15 mouse cellular contexts compared by ENCODE assay signal in genomic region chr19:55767104-55767503, GRCm38 (mm10). TPM values are rescaled to one million over a fixed set of nuclear protein-coding genes. Genes with fewer than 3 reads are reported as not detected.
DNase-seq lines count a peak whose midpoint lies in the region; ATAC-seq and TF ChIP-seq lines count a peak whose summit lies in the region.
"Had no signal": no experiment of that assay in that cellular context is flagged by ENCODE, and none has a peak within 500 bp of the region (broad histone marks: within the 10 kb centered on the region; RNA-seq: fewer than 3 reads in every experiment).

No protein-coding gene starts in this region.

- TF ChIP-seq CTCF in C2C12 (IDR thresholded peaks at IDR 0.05; ENCODE audit: control insufficient read depth, insufficient read depth, insufficient read length), result no peak
- TF ChIP-seq CTCF in thymus, adult 2 months (IDR thresholded peaks at IDR 0.05; ENCODE audit: borderline replicate concordance, control insufficient read depth, extremely low read depth, insufficient read depth, low read length, poor library complexity), result no peak
- TF ChIP-seq CTCF in layer of hippocampus, adult 2 months (conservative IDR thresholded peaks at IDR 0.05), result no peak

- H3K4me1 ChIP-seq in heart, embryonic 10.5 days, result peaks cover 65% of the 10 kb centered on the region
- peaks cover 74% of the 10 kb centered on the region for H3K4me1 ChIP-seq in limb, embryonic 12.5 days (replicated peaks)
- peaks cover 16% of the 10 kb centered on the region for H3K4me1 ChIP-seq in thymus, adult 2 months (replicated peaks; ENCODE audit: control insufficient read depth, insufficient read depth, low read length)

- H3K36me3 ChIP-seq in heart, embryonic 10.5 days, result peaks cover 7% of the 10 kb centered on the region
- peaks cover 17% of the 10 kb centered on the region for H3K36me3 ChIP-seq in C2C12 (ENCODE audit: control insufficient read depth, insufficient read depth)
- H3K36me3 ChIP-seq in limb, embryonic 12.5 days, result peaks cover 37% of the 10 kb centered on the region
- H3K36me3 ChIP-seq in thymus, adult 2 months (ENCODE audit: control insufficient read depth, insufficient read depth, low read length), result no peaks in the 10 kb centered on the region
- H3K36me3 ChIP-seq: forebrain, embryonic 15.5 days; hindbrain, embryonic 13.5 days had no signal

- H3K9me3 ChIP-seq in heart, embryonic 10.5 days, result no peaks in the 10 kb centered on the region
- H3K9me3 ChIP-seq in limb, embryonic 12.5 days, result 0 out of 2 replicates have a peak, but pooled peaks cover 7% of the 10 kb centered on the region
- H3K9me3 ChIP-seq: forebrain, embryonic 15.5 days; hindbrain, embryonic 13.5 days had no signal

- H3K4me2 ChIP-seq in limb, embryonic 12.5 days, result no peak overlapping the region
- H3K4me2 ChIP-seq: forebrain, embryonic 15.5 days; hindbrain, embryonic 13.5 days; midbrain, embryonic 11.5 days had no signal

- H3K79me2 ChIP-seq in C2C12 (ENCODE audit: control insufficient read depth, insufficient read depth), result peaks cover 60% of the 10 kb centered on the region

- WGBS in heart, embryonic 10.5 days, result 83% methylated on average over 6 of the region's 6 CpGs
- 50% methylated on average over 6 of the region's 6 CpGs for WGBS in limb, embryonic 12.5 days
- WGBS in thymus, adult 2 months, result 95% methylated on average over 6 of the region's 6 CpGs

- no peak for TF ChIP-seq POLR2A in thymus, adult 2 months (IDR thresholded peaks at IDR 0.05; ENCODE audit: control insufficient read depth, extremely low read depth, insufficient read depth, low read length, poor library complexity)

- 0 out of 2 replicates have a peak overlapping the region, but pooled peaks have one; percentile 62 for H3K27ac ChIP-seq in heart, embryonic 10.5 days
- peak overlapping the region; percentile 41; the same call in 1 of the 2 replicates for H3K27ac ChIP-seq in limb, embryonic 12.5 days
- no peak overlapping the region for H3K27ac ChIP-seq in thymus, adult 2 months (ENCODE audit: control insufficient read depth, insufficient read depth, low read length)
- H3K27ac ChIP-seq in layer of hippocampus, adult 2 months, result no peak overlapping the region
- H3K27ac ChIP-seq: forebrain, embryonic 15.5 days; hindbrain, embryonic 13.5 days had no signal

- H3K9ac ChIP-seq in limb, embryonic 12.5 days (replicated peaks), result no peak overlapping the region
- H3K9ac ChIP-seq: forebrain, embryonic 15.5 days; hindbrain, embryonic 13.5 days had no signal

- H3K27me3 ChIP-seq in heart, embryonic 10.5 days (ENCODE audit: insufficient read depth, poor library complexity, severe bottlenecking), result no peaks in the 10 kb centered on the region
- no peaks in the 10 kb centered on the region for H3K27me3 ChIP-seq in C2C12 (ENCODE audit: control insufficient read depth, insufficient read depth, insufficient read length)
- H3K27me3 ChIP-seq in limb, embryonic 12.5 days, result no peaks in the 10 kb centered on the region
- H3K27me3 ChIP-seq in thymus, adult 2 months (ENCODE audit: control insufficient read depth, insufficient read depth, low read length), result no peaks in the 10 kb centered on the region
- H3K27me3 ChIP-seq: forebrain, embryonic 15.5 days had no signal

- H3K4me3 ChIP-seq in heart, embryonic 10.5 days, result no peak overlapping the region
- H3K4me3 ChIP-seq in C2C12 (ENCODE audit: insufficient read depth, poor library complexity, severe bottlenecking), result no peak overlapping the region
- no peak overlapping the region for H3K4me3 ChIP-seq in limb, embryonic 12.5 days (replicated peaks)
- H3K4me3 ChIP-seq in thymus, adult 2 months (ENCODE audit: control insufficient read depth, insufficient read depth, low read length), result no peak overlapping the region
- H3K4me3 ChIP-seq in layer of hippocampus, adult 2 months, result no peak overlapping the region
- H3K4me3 ChIP-seq: forebrain, embryonic 15.5 days; hindbrain, embryonic 13.5 days had no signal

- H3K79me3 ChIP-seq in C2C12 (ENCODE audit: low read depth), result peaks cover 22% of the 10 kb centered on the region

- 0 out of 2 replicates have a peak, but pooled peaks have one; percentile 21 for ATAC-seq in limb, embryonic 12.5 days (ENCODE audit: insufficient number of reproducible peaks, insufficient read depth, low FRiP score, low TSS enrichment, low read depth)
- ATAC-seq: forebrain, embryonic 15.5 days had no signal

- DNase-seq in heart, embryonic 10.5 days (ENCODE audit: low spot score), result no peak
- no peak for DNase-seq in heart, adult 11 months
- peak; percentile 48 to 64 for DNase-seq in adrenal gland, postnatal 36 days
- no peak for DNase-seq in thymus, adult 2 months
- no peak for DNase-seq in layer of hippocampus, adult 2 months (ENCODE audit: low spot score in 2 of 2)
- DNase-seq: cerebellum, adult 9-10 months; heart, adult 18-20 months; heart, postnatal 10 days; kidney, postnatal 14 days; lung, adult 18-20 months had no signal

- no peak overlapping the region for H3ac ChIP-seq in C2C12 (ENCODE audit: control insufficient read depth, insufficient read length, low read depth)

TF ChIP-seq in C2C12, 6 proteins besides CTCF, POLR2A, EP300 and RAD21:
- TF ChIP-seq FOSL1 (IDR thresholded peaks at IDR 0.05; ENCODE audit: insufficient read depth, low read length, poor library complexity, severe bottlenecking) (no peak), MYOD1 (IDR thresholded peaks at IDR 0.05; ENCODE audit: control insufficient read depth, insufficient read length, low read depth) (peak; percentile 57)

RNA-seq across cellular contexts. Expression of gene Tcf7l2, which starts 25.5 kb away (rescaled TPM):
- 53.2 and 61.8 TPM in 2 replicates for polyA plus RNA-seq in heart, embryonic 10.5 days (2016; fragmentation: Nextera tagmentation; extraction: Ambion mirVana)
- 10.3 TPM for polyA plus RNA-seq in C2C12 (2012; fragmentation: generic; extraction: Trizol)
- total RNA-seq in adrenal gland, postnatal 36 days (2021), result 10 to 100 TPM; 22.7 to 28.3 TPM
- polyA plus RNA-seq in limb, embryonic 12.5 days (2016; fragmentation: Nextera tagmentation; extraction: Ambion mirVana), result 189 and 195 TPM in 2 replicates
- 7.6 and 10.2 TPM in 2 replicates for polyA plus RNA-seq in thymus, adult 2 months (2012; rRNA removed)
- 10 to 100 TPM in 1 of 2 experiments, 1 to 10 TPM in 1; 9.9 to 11.3 TPM for total RNA-seq in layer of hippocampus, adult 2 months (2021)

Comparison
In these comparisons a context has a peak if more than half of its experiments do, and no peak if none do; other contexts are left out.
1. DNase-seq: peak in adrenal gland, postnatal 36 days (2 of 2); none in heart, embryonic 10.5 days (single experiment), heart, adult 11 months (single experiment), thymus, adult 2 months (single experiment) and layer of hippocampus, adult 2 months (0 of 2).
2. H3K27ac ChIP-seq: peak in heart, embryonic 10.5 days (single experiment) and limb, embryonic 12.5 days (single experiment); none in thymus, adult 2 months (single experiment) and layer of hippocampus, adult 2 months (single experiment).